11 mouse cellular contexts compared by ENCODE assay signal in genomic region chr6:36722769-36723549, GRCm38 (mm10).
A peak's percentile ranks its signal among the peaks of the same experiment; 100 is the strongest.
DNase-seq lines count a peak whose midpoint lies in the region; ATAC-seq lines count a peak whose summit lies in the region.
"Had no signal": no experiment of that assay in that cellular context is flagged by ENCODE, and none has a peak within 500 bp of the region (broad histone marks: within the 10 kb centered on the region; RNA-seq: fewer than 3 reads in every experiment).

No protein-coding gene starts in this region.

- H3K4me2 ChIP-seq in neural tube, embryonic 14.5 days (ENCODE audit: low read depth, low read length): no peak overlapping the region
- H3K4me2 ChIP-seq: heart, embryonic 13.5 days; liver, embryonic 15.5 days had no signal

- H3K4me1 ChIP-seq in neural tube, embryonic 14.5 days (ENCODE audit: control insufficient read depth, insufficient read depth, low read length): peaks cover 12% of the 10 kb centered on the region; the same call in 1 of the 2 replicates
- H3K4me1 ChIP-seq: heart, embryonic 13.5 days; liver, embryonic 15.5 days had no signal

- WGBS in neural tube, embryonic 14.5 days: 40% methylated on average over 5 of the region's 5 CpGs

- no peak overlapping the region for H3K4me3 ChIP-seq in neural tube, embryonic 14.5 days (ENCODE audit: low read depth, low read length)
- H3K4me3 ChIP-seq: heart, embryonic 13.5 days; liver, embryonic 15.5 days had no signal

- no peak overlapping the region for H3K9ac ChIP-seq in neural tube, embryonic 14.5 days (replicated peaks; ENCODE audit: low read depth, low read length)
- H3K9ac ChIP-seq: heart, embryonic 13.5 days; liver, embryonic 15.5 days had no signal

- peak; percentile 33 for DNase-seq in heart, postnatal 4 days
- no peak for DNase-seq in heart, adult 18-20 months
- peak; percentile 53 to 68 for DNase-seq in layer of hippocampus, postnatal 36 days
- DNase-seq in cerebellum, postnatal 14 days: no peak
- no peak for DNase-seq in urinary bladder, postnatal 36 days (ENCODE audit: low spot score in 2 of 2)

- H3K27me3 ChIP-seq in neural tube, embryonic 14.5 days (ENCODE audit: control insufficient read depth, insufficient read depth, low read length): no peaks in the 10 kb centered on the region
- H3K27me3 ChIP-seq: heart, embryonic 13.5 days; liver, embryonic 15.5 days had no signal

- no peaks in the 10 kb centered on the region for H3K9me3 ChIP-seq in neural tube, embryonic 14.5 days (ENCODE audit: control insufficient read depth, low read length)
- H3K9me3 ChIP-seq: heart, embryonic 13.5 days; liver, embryonic 15.5 days had no signal

- peak overlapping the region; percentile 69 for H3K27ac ChIP-seq in neural tube, embryonic 14.5 days (ENCODE audit: low read depth, low read length)
- H3K27ac ChIP-seq: heart, embryonic 13.5 days; liver, embryonic 15.5 days had no signal

- H3K36me3 ChIP-seq in neural tube, embryonic 14.5 days (ENCODE audit: control insufficient read depth, insufficient read depth, low read length): no peaks in the 10 kb centered on the region
- H3K36me3 ChIP-seq: liver, embryonic 15.5 days had no signal

- ATAC-seq in frontal cortex, adult (ENCODE audit: low TSS enrichment): peak; percentile 95
- peak; percentile 86 for ATAC-seq in neural tube, embryonic 14.5 days (ENCODE audit: low read depth)
- no peak for ATAC-seq in granulocyte monocyte progenitor cell, adult 5-6 weeks (replicated peaks; ENCODE audit: poor library complexity, severe bottlenecking)
- ATAC-seq: CD4-positive, CD25-positive, alpha-beta regulatory T cell, adult 4 months had no signal

Comparison
In these comparisons a context has a peak if more than half of its experiments do, and no peak if none do; other contexts are left out.
1. DNase-seq: peak in heart, postnatal 4 days (single experiment) and layer of hippocampus, postnatal 36 days (2 of 2); none in heart, adult 18-20 months (0 of 2), cerebellum, postnatal 14 days (0 of 2) and urinary bladder, postnatal 36 days (0 of 2).